Mouse (Mus musculus): ENCODE data around the gene Gm10778. TPM values are rescaled to one million over a fixed set of nuclear protein-coding genes. Genes with fewer than 3 reads are reported as not detected.
A peak's percentile ranks its signal among the peaks of the same experiment; 100 is the strongest.

Gm10778 gene
- polyA plus RNA-seq, 1 experiment from 2014 or later = 8.2 TPM

- H3K4me2 ChIP-seq (ENCODE audit: low read length) = peak overlapping the region; percentile 71
- H3K27me3 ChIP-seq (ENCODE audit: control insufficient read depth, insufficient read depth, low read length) = peaks cover 6% of the 10 kb centered on the region; the same call in 1 of the 2 replicates
- H3K27ac ChIP-seq (replicated peaks; ENCODE audit: low read depth, low read length) = peak overlapping the region; percentile 92
- DNase-seq (peak; percentile 96), ATAC-seq (ENCODE audit: low FRiP score, low TSS enrichment) (peak; percentile 19)
- peak overlapping the region; percentile 53 for H3K9ac ChIP-seq (replicated peaks; ENCODE audit: low read length)
- no peaks in the 10 kb centered on the region for H3K36me3 ChIP-seq (ENCODE audit: control insufficient read depth, insufficient read depth, low read length)
- H3K4me1 ChIP-seq (ENCODE audit: control insufficient read depth, insufficient read depth, low read length) = peaks cover 28% of the 10 kb centered on the region
- H3K9me3 ChIP-seq (ENCODE audit: control insufficient read depth, low read length) = no peaks in the 10 kb centered on the region
- WGBS = 20% methylated on average over 29 of the region's 29 CpGs
- peak overlapping the region; percentile 49 for H3K4me3 ChIP-seq (replicated peaks; ENCODE audit: low read depth, low read length)
Measured at GRCm38 (mm10) chr10:81604968-81605665, 43.7 kb upstream of the Gm10778 start.

GRCm38 (mm10) chr10:81605666-81605973 lies 43.2 kb upstream of the Gm10778 start:
- H3K4me2 ChIP-seq (ENCODE audit: low read length) = peak overlapping the region; percentile 71
- peaks cover 6% of the 10 kb centered on the region; the same call in 1 of the 2 replicates for H3K27me3 ChIP-seq (ENCODE audit: control insufficient read depth, insufficient read depth, low read length)
- peak overlapping the region; percentile 92 for H3K27ac ChIP-seq (replicated peaks; ENCODE audit: low read depth, low read length)
- DNase-seq = no peak
- H3K36me3 ChIP-seq (ENCODE audit: control insufficient read depth, insufficient read depth, low read length) = no peaks in the 10 kb centered on the region
- H3K9me3 ChIP-seq (ENCODE audit: control insufficient read depth, low read length) = no peaks in the 10 kb centered on the region
- peaks cover 27% of the 10 kb centered on the region for H3K4me1 ChIP-seq (ENCODE audit: control insufficient read depth, insufficient read depth, low read length)
- peak overlapping the region; percentile 53 for H3K9ac ChIP-seq (replicated peaks; ENCODE audit: low read length)
- WGBS = 3% methylated on average over 14 of the region's 14 CpGs
- peak; percentile 4; the same call in 1 of the 2 replicates for ATAC-seq (ENCODE audit: low FRiP score, low TSS enrichment)
- peak overlapping the region; percentile 49 for H3K4me3 ChIP-seq (replicated peaks; ENCODE audit: low read depth, low read length)

GRCm38 (mm10) chr10:81605974-81606751 lies 42.7 kb upstream of the Gm10778 start, which contains the start of gene BC025920:
Gene BC025920 (plus strand): TSS chr10:81606270.
- Histone ChIP-seq H3K9me3 (ENCODE audit: control insufficient read depth, low read length) (no peaks in the 10 kb centered on the region), H3K4me1 (ENCODE audit: control insufficient read depth, insufficient read depth, low read length) (peaks cover 23% of the 10 kb centered on the region), H3K4me3 (replicated peaks; ENCODE audit: low read depth, low read length) (peak within 1 kb of the TSS; percentile 49), H3K27ac (replicated peaks; ENCODE audit: low read depth, low read length) (peak within 1 kb of the TSS; percentile 92), H3K9ac (replicated peaks; ENCODE audit: low read length) (peak within 1 kb of the TSS; percentile 54), H3K27me3 (ENCODE audit: control insufficient read depth, insufficient read depth, low read length) (peaks cover 6% of the 10 kb centered on the region; the same call in 1 of the 2 replicates), H3K4me2 (ENCODE audit: low read length) (peak within 1 kb of the TSS; percentile 85), H3K36me3 (ENCODE audit: control insufficient read depth, insufficient read depth, low read length) (no peaks in the 10 kb centered on the region)
- DNase-seq (peak; percentile 97), ATAC-seq (ENCODE audit: low FRiP score, low TSS enrichment) (peak; percentile 89)
- under 1% methylated on average over 39 of the region's 39 CpGs for WGBS

- no peaks in the 10 kb centered on the region for H3K9me3 ChIP-seq (ENCODE audit: control insufficient read depth, low read length)
- no peak for ATAC-seq (ENCODE audit: low FRiP score, low TSS enrichment)
- WGBS = 95% methylated on average over 1 of the region's 1 CpGs
Measured at GRCm38 (mm10) chr10:81608308-81608707, 40.6 kb upstream of the Gm10778 start.

GRCm38 (mm10) chr10:81612779-81613178 lies 36.1 kb upstream of the Gm10778 start:
- ATAC-seq (ENCODE audit: low FRiP score, low TSS enrichment) (no peak), DNase-seq (no peak)
- H3K36me3 ChIP-seq (ENCODE audit: control insufficient read depth, insufficient read depth, low read length) = no peaks in the 10 kb centered on the region
- no peak overlapping the region for H3K4me2 ChIP-seq (ENCODE audit: low read length)
- H3K27ac ChIP-seq (replicated peaks; ENCODE audit: low read depth, low read length) = no peak overlapping the region
- H3K9me3 ChIP-seq (ENCODE audit: control insufficient read depth, low read length) = no peaks in the 10 kb centered on the region
- H3K4me3 ChIP-seq (replicated peaks; ENCODE audit: low read depth, low read length) = no peak overlapping the region
- no peaks in the 10 kb centered on the region for H3K27me3 ChIP-seq (ENCODE audit: control insufficient read depth, insufficient read depth, low read length)
- WGBS = 78% methylated on average over 3 of the region's 3 CpGs
- no peak overlapping the region for H3K9ac ChIP-seq (replicated peaks; ENCODE audit: low read length)
- no peaks in the 10 kb centered on the region for H3K4me1 ChIP-seq (ENCODE audit: control insufficient read depth, insufficient read depth, low read length)

More at GRCm38 (mm10) chr10:81608308-81608707, 40.6 kb upstream of the Gm10778 start:
- DNase-seq = no peak
- peaks cover 12% of the 10 kb centered on the region; the same call in 1 of the 2 replicates for H3K4me1 ChIP-seq (ENCODE audit: control insufficient read depth, insufficient read depth, low read length)
- H3K36me3 ChIP-seq (ENCODE audit: control insufficient read depth, insufficient read depth, low read length) = no peaks in the 10 kb centered on the region
- no peaks in the 10 kb centered on the region for H3K27me3 ChIP-seq (ENCODE audit: control insufficient read depth, insufficient read depth, low read length)
- no peak overlapping the region for H3K4me2 ChIP-seq (ENCODE audit: low read length)
- no peak overlapping the region for H3K27ac ChIP-seq (replicated peaks; ENCODE audit: low read depth, low read length)
- H3K4me3 ChIP-seq (replicated peaks; ENCODE audit: low read depth, low read length) = no peak overlapping the region
- no peak overlapping the region for H3K9ac ChIP-seq (replicated peaks; ENCODE audit: low read length)

GRCm38 (mm10) chr10:81615486-81615885 lies 33.4 kb upstream of the Gm10778 start:
- H3K9ac ChIP-seq (replicated peaks; ENCODE audit: low read length) = no peak overlapping the region
- DNase-seq (no peak), ATAC-seq (ENCODE audit: low FRiP score, low TSS enrichment) (no peak)
- H3K9me3 ChIP-seq (ENCODE audit: control insufficient read depth, low read length) = no peaks in the 10 kb centered on the region
- H3K27ac ChIP-seq (replicated peaks; ENCODE audit: low read depth, low read length) = no peak overlapping the region
- no peaks in the 10 kb centered on the region for H3K36me3 ChIP-seq (ENCODE audit: control insufficient read depth, insufficient read depth, low read length)
- no peak overlapping the region for H3K4me2 ChIP-seq (ENCODE audit: low read length)
- H3K4me1 ChIP-seq (ENCODE audit: control insufficient read depth, insufficient read depth, low read length) = no peaks in the 10 kb centered on the region
- H3K27me3 ChIP-seq (ENCODE audit: control insufficient read depth, insufficient read depth, low read length) = no peaks in the 10 kb centered on the region
- H3K4me3 ChIP-seq (replicated peaks; ENCODE audit: low read depth, low read length) = no peak overlapping the region
- WGBS = 75% methylated on average over 6 of the region's 6 CpGs

GRCm38 (mm10) chr10:81619976-81620375 lies 28.9 kb upstream of the Gm10778 start:
- ATAC-seq (ENCODE audit: low FRiP score, low TSS enrichment) (no peak), DNase-seq (no peak)
- Histone ChIP-seq H3K27ac (replicated peaks; ENCODE audit: low read depth, low read length) (no peak overlapping the region), H3K4me3 (replicated peaks; ENCODE audit: low read depth, low read length) (no peak overlapping the region), H3K9me3 (ENCODE audit: control insufficient read depth, low read length) (no peaks in the 10 kb centered on the region), H3K27me3 (ENCODE audit: control insufficient read depth, insufficient read depth, low read length) (no peaks in the 10 kb centered on the region), H3K4me2 (ENCODE audit: low read length) (no peak overlapping the region), H3K4me1 (ENCODE audit: control insufficient read depth, insufficient read depth, low read length) (no peaks in the 10 kb centered on the region), H3K9ac (replicated peaks; ENCODE audit: low read length) (no peak overlapping the region), H3K36me3 (ENCODE audit: control insufficient read depth, insufficient read depth, low read length) (peaks cover 38% of the 10 kb centered on the region)
- 95% methylated on average over 5 of the region's 5 CpGs for WGBS

- Histone ChIP-seq H3K4me3 (replicated peaks; ENCODE audit: low read depth, low read length) (no peak overlapping the region), H3K4me1 (ENCODE audit: control insufficient read depth, insufficient read depth, low read length) (no peaks in the 10 kb centered on the region), H3K4me2 (ENCODE audit: low read length) (no peak overlapping the region), H3K27ac (replicated peaks; ENCODE audit: low read depth, low read length) (no peak overlapping the region), H3K9ac (replicated peaks; ENCODE audit: low read length) (no peak overlapping the region), H3K27me3 (ENCODE audit: control insufficient read depth, insufficient read depth, low read length) (no peaks in the 10 kb centered on the region), H3K36me3 (ENCODE audit: control insufficient read depth, insufficient read depth, low read length) (peaks cover 46% of the 10 kb centered on the region), H3K9me3 (ENCODE audit: control insufficient read depth, low read length) (no peaks in the 10 kb centered on the region)
- ATAC-seq (ENCODE audit: low FRiP score, low TSS enrichment) (no peak), DNase-seq (no peak)
- WGBS = 62% methylated on average over 9 of the region's 9 CpGs
Measured at GRCm38 (mm10) chr10:81620786-81621185, 28.1 kb upstream of the Gm10778 start.
